Mouse (Mus musculus) embryonic fibroblast, embryonic 13.5 days (primary cell): ENCODE measurements around the gene Gemin7.

ENCODE experiments used
- CTCF ChIP-seq: IDR thresholded peaks from 2 replicates; pipeline ENCODE4 v1.5.1; 2011; ENCODE audit warnings: mild to moderate bottlenecking, control low read depth, low read length, moderate library complexity, borderline replicate concordance; ENCODE audit not compliant: insufficient read depth
- POLR2A ChIP-seq: IDR thresholded peaks from 2 replicates; pipeline ENCODE4 v1.6.1; 2011; ENCODE audit warnings: low read depth, mild to moderate bottlenecking, control low read depth, low read length, moderate library complexity

DNA sequence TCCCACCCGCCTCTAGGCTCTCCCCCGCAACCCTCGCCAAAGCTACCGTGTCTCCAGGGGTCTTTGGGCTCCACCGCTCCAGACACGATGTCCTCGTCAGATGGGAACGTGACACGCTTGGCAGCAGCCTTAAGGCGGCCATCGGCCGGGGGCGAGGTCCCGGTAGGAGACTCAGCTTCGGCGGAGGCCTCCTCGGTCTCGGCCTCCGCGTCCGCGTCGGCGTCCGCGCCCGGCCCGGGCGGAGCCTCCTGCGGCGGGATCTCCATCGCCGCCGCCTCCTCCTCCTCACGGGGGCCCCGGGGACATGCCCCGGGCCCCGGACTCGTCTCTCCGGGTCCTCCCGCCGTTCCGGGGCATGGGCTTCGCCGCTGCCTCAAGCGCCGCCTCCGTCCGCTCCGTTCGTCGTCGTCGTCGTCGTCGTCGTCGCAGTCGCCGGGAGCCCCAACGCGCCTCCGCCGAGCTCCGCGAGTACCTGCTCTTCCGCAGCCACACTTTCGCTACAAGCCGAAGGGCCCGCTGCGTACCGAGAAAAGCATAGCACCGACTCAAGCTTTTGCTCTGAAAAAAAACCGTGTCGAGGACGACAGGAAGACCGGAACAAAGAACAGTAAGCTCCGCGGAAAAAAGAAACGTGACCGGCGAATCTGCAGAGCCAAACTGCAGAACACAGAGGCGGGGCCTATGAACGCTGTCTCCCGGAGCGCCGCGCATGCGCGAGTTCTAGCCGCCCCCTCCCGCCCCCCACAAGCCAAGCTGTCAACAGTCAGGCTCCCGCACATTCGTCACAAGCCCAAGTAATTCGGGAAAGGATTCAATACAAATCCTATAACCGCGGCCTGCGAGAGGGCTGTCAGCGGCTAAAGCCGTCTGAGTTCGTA is 15.4 kb downstream of the Gemin7 start:
- no peak for TF ChIP-seq CTCF
- peak; percentile 53 for TF ChIP-seq POLR2A
